ENCODE assay signal across 25 mouse cellular contexts in the genomic region with DNA sequence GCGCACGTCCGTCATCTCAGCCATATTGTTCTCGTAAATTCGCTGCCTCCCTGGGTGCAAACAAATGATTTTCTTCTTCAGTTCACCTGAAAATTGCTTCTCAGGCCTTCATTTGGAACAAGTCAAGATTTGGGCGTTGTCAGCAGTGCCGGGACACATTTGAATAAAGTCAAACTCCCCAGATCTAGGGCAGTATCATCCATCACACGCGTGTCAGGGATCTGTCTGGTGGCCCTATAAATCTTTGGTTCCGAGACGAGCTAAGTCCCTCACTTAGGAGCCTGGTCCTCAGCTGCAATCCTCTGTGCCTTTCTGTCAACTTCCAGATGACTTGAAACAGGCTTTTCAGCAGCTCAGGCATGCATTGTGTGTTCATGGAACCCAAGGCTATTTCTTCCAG.
DNase-seq lines count a peak whose midpoint lies in the region; ATAC-seq and TF ChIP-seq lines count a peak whose summit lies in the region.
"Had no signal": no experiment of that assay in that cellular context is flagged by ENCODE, and none has a peak within 500 bp of the region (broad histone marks: within the 10 kb centered on the region; RNA-seq: fewer than 3 reads in every experiment).

No protein-coding gene starts in this region.

- no peaks in the 10 kb centered on the region for H3K36me3 ChIP-seq in forebrain, embryonic 14.5 days (ENCODE audit: control insufficient read depth, insufficient read depth, low read length)
- H3K36me3 ChIP-seq in forebrain, embryonic 11.5 days (ENCODE audit: control insufficient read depth, insufficient read depth, low read length) = no peaks in the 10 kb centered on the region
- no peaks in the 10 kb centered on the region for H3K36me3 ChIP-seq in limb, embryonic 13.5 days
- H3K36me3 ChIP-seq in limb, embryonic 10.5 days = no peaks in the 10 kb centered on the region
- H3K36me3 ChIP-seq: embryonic facial prominence, embryonic 13.5 days; heart, embryonic 15.5 days; kidney, embryonic 15.5 days; liver, embryonic 15.5 days; stomach, embryonic 15.5 days had no signal

- WGBS in forebrain, embryonic 14.5 days = 49% methylated on average over 11 of the region's 11 CpGs
- WGBS in forebrain, embryonic 11.5 days = 69% methylated on average over 11 of the region's 11 CpGs
- WGBS in limb, embryonic 13.5 days = 32% methylated on average over 11 of the region's 11 CpGs
- WGBS in limb, embryonic 10.5 days = 34% methylated on average over 11 of the region's 11 CpGs
- 64% methylated on average over 11 of the region's 11 CpGs for WGBS in lung, adult 2 months

- H3K4me3 ChIP-seq in forebrain, embryonic 14.5 days (ENCODE audit: low read depth, low read length) = no peak overlapping the region
- H3K4me3 ChIP-seq in forebrain, embryonic 11.5 days (ENCODE audit: low read depth, low read length) = no peak overlapping the region
- H3K4me3 ChIP-seq in limb, embryonic 13.5 days = no peak overlapping the region
- no peak overlapping the region for H3K4me3 ChIP-seq in limb, embryonic 10.5 days
- H3K4me3 ChIP-seq in lung, adult 2 months (replicated peaks; ENCODE audit: extremely low read depth, low read depth, low read length) = no peak overlapping the region
- H3K4me3 ChIP-seq: embryonic facial prominence, embryonic 13.5 days; erythroblast, embryonic 14.5 days; heart, embryonic 15.5 days; kidney, embryonic 15.5 days; liver, embryonic 15.5 days; stomach, embryonic 15.5 days had no signal

- H3K4me1 ChIP-seq in forebrain, embryonic 14.5 days (ENCODE audit: control insufficient read depth, insufficient read depth, low read length) = no peaks in the 10 kb centered on the region
- no peaks in the 10 kb centered on the region for H3K4me1 ChIP-seq in forebrain, embryonic 11.5 days (replicated peaks; ENCODE audit: control insufficient read depth, insufficient read depth, low read length)
- H3K4me1 ChIP-seq in limb, embryonic 13.5 days = peaks cover 8% of the 10 kb centered on the region; the same call in 1 of the 2 replicates
- H3K4me1 ChIP-seq in limb, embryonic 10.5 days = peaks cover 18% of the 10 kb centered on the region
- H3K4me1 ChIP-seq in lung, adult 2 months (ENCODE audit: control insufficient read depth, insufficient read depth, low read length) = no peaks in the 10 kb centered on the region
- H3K4me1 ChIP-seq: heart, embryonic 15.5 days; kidney, embryonic 15.5 days; liver, embryonic 15.5 days; stomach, embryonic 15.5 days had no signal

- no peaks in the 10 kb centered on the region for H3K27me3 ChIP-seq in forebrain, embryonic 14.5 days (replicated peaks; ENCODE audit: control insufficient read depth, insufficient read depth, low read length)
- no peaks in the 10 kb centered on the region for H3K27me3 ChIP-seq in forebrain, embryonic 11.5 days (ENCODE audit: control insufficient read depth, insufficient read depth, low read length)
- no peaks in the 10 kb centered on the region for H3K27me3 ChIP-seq in limb, embryonic 13.5 days
- H3K27me3 ChIP-seq in limb, embryonic 10.5 days (ENCODE audit: low read depth, poor library complexity, severe bottlenecking) = no peaks in the 10 kb centered on the region
- H3K27me3 ChIP-seq: embryonic facial prominence, embryonic 13.5 days; heart, embryonic 15.5 days; kidney, embryonic 15.5 days; liver, embryonic 15.5 days; stomach, embryonic 15.5 days had no signal

- H3K9me3 ChIP-seq in forebrain, embryonic 14.5 days (replicated peaks; ENCODE audit: control insufficient read depth, low read length) = no peaks in the 10 kb centered on the region
- no peaks in the 10 kb centered on the region for H3K9me3 ChIP-seq in forebrain, embryonic 11.5 days (ENCODE audit: control insufficient read depth, low read length)
- H3K9me3 ChIP-seq in limb, embryonic 13.5 days = no peaks in the 10 kb centered on the region
- H3K9me3 ChIP-seq in limb, embryonic 10.5 days (replicated peaks) = no peaks in the 10 kb centered on the region
- H3K9me3 ChIP-seq: embryonic facial prominence, embryonic 13.5 days; heart, embryonic 15.5 days; kidney, embryonic 15.5 days; liver, embryonic 15.5 days; stomach, embryonic 15.5 days had no signal

- TF ChIP-seq POLR2A in lung, adult 2 months (IDR thresholded peaks at IDR 0.05; ENCODE audit: borderline replicate concordance, extremely low read depth, low read depth, low read length) = no peak

- DNase-seq in forebrain, embryonic 14.5 days (ENCODE audit: low spot score) = peak; percentile 41
- no peak for DNase-seq in forebrain, embryonic 11.5 days (ENCODE audit: low spot score)
- DNase-seq in limb, embryonic 10.5 days (ENCODE audit: low spot score) = no peak
- DNase-seq in neural tube, embryonic 10.5 days (ENCODE audit: extremely low spot score, low spot score) = peak; percentile 36
- DNase-seq in spleen, postnatal 10 days (ENCODE audit: low spot score in 2 of 2) = no peak
- no peak for DNase-seq in lung, adult 2 months
- DNase-seq in lung, postnatal 4 days = no peak
- DNase-seq: adrenal gland, postnatal 14 days; cerebellum, adult 9-10 months; heart, postnatal 36 days; kidney, adult 11 months; kidney, postnatal 4 days; liver; retina, postnatal 1 day; right cerebral cortex, postnatal 4 days; thymus, adult 18-20 months had no signal

- H3K9ac ChIP-seq in forebrain, embryonic 14.5 days (ENCODE audit: low read length) = no peak overlapping the region
- H3K9ac ChIP-seq in forebrain, embryonic 11.5 days (ENCODE audit: low read length) = no peak overlapping the region
- H3K9ac ChIP-seq in limb, embryonic 13.5 days = no peak overlapping the region
- H3K9ac ChIP-seq: embryonic facial prominence, embryonic 13.5 days; heart, embryonic 15.5 days; kidney, embryonic 15.5 days; liver, embryonic 15.5 days; stomach, embryonic 15.5 days had no signal

- no peak overlapping the region for H3K27ac ChIP-seq in forebrain, embryonic 14.5 days (ENCODE audit: low read depth, low read length)
- no peak overlapping the region for H3K27ac ChIP-seq in forebrain, embryonic 11.5 days (ENCODE audit: low read depth, low read length)
- no peak overlapping the region for H3K27ac ChIP-seq in limb, embryonic 13.5 days
- H3K27ac ChIP-seq in limb, embryonic 10.5 days = no peak overlapping the region
- H3K27ac ChIP-seq: embryonic facial prominence, embryonic 13.5 days; heart, embryonic 15.5 days; kidney, embryonic 15.5 days; liver, embryonic 15.5 days; stomach, embryonic 15.5 days had no signal

- ATAC-seq in forebrain, embryonic 14.5 days = no peak
- no peak for ATAC-seq in forebrain, embryonic 11.5 days (replicated peaks; ENCODE audit: low FRiP score)
- no peak for ATAC-seq in limb, embryonic 13.5 days (ENCODE audit: low FRiP score, low read depth)
- ATAC-seq: CD4-positive, CD25-positive, alpha-beta regulatory T cell, adult 4 months had no signal

- TF ChIP-seq CTCF in lung, adult 2 months (IDR thresholded peaks at IDR 0.05; ENCODE audit: insufficient read depth, low read length) = no peak

- H3K4me2 ChIP-seq in forebrain, embryonic 14.5 days (ENCODE audit: low read length) = no peak overlapping the region
- no peak overlapping the region for H3K4me2 ChIP-seq in forebrain, embryonic 11.5 days (ENCODE audit: low read depth, low read length, severe bottlenecking)
- H3K4me2 ChIP-seq in limb, embryonic 13.5 days (replicated peaks) = peak overlapping the region; percentile 5; the same call in 1 of the 2 replicates
- H3K4me2 ChIP-seq: embryonic facial prominence, embryonic 13.5 days; heart, embryonic 15.5 days; kidney, embryonic 15.5 days; liver, embryonic 15.5 days; midbrain, embryonic 11.5 days; stomach, embryonic 15.5 days had no signal

Comparison
In these comparisons a context has a peak if more than half of its experiments do, and no peak if none do; other contexts are left out.
1. DNase-seq: peak in forebrain, embryonic 14.5 days (single experiment) and neural tube, embryonic 10.5 days (single experiment); none in forebrain, embryonic 11.5 days (single experiment), limb, embryonic 10.5 days (single experiment), spleen, postnatal 10 days (0 of 2), lung, adult 2 months (single experiment) and lung, postnatal 4 days (0 of 2).